Mouse (Mus musculus): Measurements from ENCODE around the gene Ptpn5.

DNA sequence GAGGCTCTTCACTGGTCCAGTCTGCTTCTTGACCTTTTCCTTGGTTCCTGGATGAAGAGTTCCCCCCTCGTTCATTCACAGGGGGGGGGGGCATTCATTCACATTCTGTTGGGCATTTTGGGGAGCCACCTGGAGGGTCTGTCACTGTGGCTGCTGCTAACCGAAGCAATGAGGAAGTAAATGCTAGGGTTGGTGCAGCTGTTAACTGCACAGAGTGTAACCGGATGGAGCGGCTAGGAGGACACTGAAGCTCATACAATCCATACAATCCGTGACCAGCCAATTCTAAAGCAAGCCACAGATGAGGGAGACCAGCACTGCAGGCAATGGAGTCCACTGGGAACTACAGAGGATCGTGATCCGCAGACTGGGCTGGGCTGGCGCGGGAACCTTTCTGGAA lies 24.3 kb upstream of the Ptpn5 start:
- TF ChIP-seq GATA1 (IDR thresholded peaks at IDR 0.05; ENCODE audit: borderline replicate concordance, low read length) = no peak
- no peak for TF ChIP-seq FLI1 (IDR thresholded peaks at IDR 0.05; ENCODE audit: low read length)
